Mouse (Mus musculus) megakaryocyte, embryonic 14.5 days (primary cell): Measurements from ENCODE around the gene Gucy2g.

Source experiments
- FLI1 ChIP-seq: IDR thresholded peaks from 2 replicates; pipeline ENCODE4 v1.6.1; 2012; ENCODE audit warnings: low read length, inconsistent platforms, mixed read lengths
- GATA1 ChIP-seq: IDR thresholded peaks from 3 replicates; pipeline ENCODE4 v1.6.1; 2012; ENCODE audit warnings: mixed read lengths, low read length, inconsistent platforms, borderline replicate concordance

DNA sequence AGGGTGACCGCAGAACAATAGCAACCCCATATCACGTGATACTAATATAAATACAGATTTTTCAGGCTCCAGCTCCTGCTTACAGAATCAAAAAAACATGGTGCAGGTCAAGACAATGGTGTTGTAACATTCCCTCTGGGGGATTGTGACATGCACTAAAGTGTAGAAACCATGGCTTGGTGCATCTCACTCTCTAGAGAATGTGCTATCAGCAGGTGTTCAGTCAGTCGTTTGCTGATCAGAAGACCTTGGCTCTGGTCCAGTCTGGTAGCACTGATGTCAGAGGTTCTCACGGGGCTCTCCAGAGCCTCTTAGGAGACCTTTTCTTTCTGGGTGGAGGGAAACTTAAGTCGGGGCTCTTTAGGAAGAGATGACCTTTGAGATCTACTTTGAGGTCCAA lies 9.4 kb upstream of the Gucy2g start:
- TF ChIP-seq GATA1 (no peak), FLI1 (no peak)
